Mouse (Mus musculus) brain, embryonic 18.5 days (tissue): Measurements from ENCODE around the gene Ptpn6.
"Not testable (repeated sequence)": the region's sequence is repeated elsewhere in the genome, so short reads cannot be mapped to it uniquely, and the experiment has no call there.

Experiments
- DNase-seq: peaks from one replicate; pipeline ENCODE4 v3.0.0-alpha.2; 2012; ENCODE audit warnings: low read depth, low spot score

Gene Ptpn6

DNA sequence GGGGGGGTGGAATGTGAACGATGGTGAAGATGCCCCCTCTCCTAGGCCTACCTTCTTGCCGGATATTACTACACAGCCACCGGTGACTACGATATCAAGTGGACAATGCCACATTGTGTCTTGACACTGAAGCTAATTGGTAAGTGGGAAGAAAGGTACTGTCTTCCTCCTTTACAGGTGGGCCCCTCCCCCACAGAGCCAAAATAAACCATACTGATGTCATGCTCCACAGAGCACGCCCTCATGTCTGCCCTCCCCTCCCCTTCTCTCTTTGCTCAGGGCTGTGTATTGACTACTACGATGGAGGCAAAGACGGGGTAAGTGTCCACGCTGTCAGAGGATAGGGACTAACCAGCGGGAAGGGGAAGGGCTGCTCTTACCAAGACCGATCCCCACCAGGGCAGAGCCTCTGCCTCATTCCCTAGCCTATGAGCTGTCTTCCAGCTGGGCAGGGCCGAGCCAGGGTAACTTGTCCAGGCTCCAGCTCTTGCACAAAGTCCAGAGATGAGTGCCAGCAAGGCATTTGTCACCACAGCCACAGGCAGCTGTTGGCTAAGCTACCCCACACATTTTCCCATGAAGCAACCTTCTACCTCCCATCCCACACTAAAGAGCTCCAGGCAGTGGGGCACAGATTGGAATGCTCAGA is 38.4 kb downstream of the Ptpn6 start:
- DNase-seq: no peak

DNA sequence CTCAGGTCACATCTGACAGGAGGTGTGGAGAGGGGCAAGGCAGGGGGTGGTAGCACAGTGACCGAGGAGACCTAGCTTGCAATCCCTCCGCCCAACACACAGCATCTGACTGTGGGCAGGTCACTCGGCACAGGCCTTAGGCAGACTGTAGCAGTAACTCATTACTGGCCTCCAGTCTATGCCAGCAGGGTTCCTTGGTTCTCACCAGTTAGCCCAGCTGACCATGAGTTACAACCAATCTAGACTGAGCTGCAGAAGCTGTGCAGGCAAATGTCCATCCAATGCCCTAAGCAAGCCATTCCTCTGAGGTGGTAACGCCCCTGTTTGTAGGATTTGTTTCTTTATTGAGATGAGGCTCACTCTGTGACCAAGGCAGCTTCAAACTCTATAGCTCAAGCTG is 39.1 kb downstream of the Ptpn6 start:
- no peak for DNase-seq

DNA sequence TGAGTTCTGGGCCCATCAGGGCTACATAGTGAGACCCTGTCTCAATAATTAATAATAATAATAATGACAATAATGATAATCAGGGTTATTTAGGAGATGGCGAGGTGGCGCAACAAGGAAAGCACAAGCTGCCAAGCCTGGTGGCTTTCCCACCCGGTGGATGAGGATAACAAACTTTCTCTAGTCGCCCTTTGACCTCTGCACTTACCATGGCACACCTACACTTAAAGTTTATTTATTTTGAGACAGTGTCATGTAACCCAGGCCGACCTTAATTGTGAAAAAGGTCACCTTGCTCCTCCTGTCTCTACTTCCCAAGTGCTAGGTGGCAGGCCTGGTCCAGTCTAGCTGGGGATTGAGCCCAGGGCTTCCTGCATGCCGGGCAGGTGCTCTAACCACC is 39.8 kb downstream of the Ptpn6 start:
- DNase-seq: no peak

DNA sequence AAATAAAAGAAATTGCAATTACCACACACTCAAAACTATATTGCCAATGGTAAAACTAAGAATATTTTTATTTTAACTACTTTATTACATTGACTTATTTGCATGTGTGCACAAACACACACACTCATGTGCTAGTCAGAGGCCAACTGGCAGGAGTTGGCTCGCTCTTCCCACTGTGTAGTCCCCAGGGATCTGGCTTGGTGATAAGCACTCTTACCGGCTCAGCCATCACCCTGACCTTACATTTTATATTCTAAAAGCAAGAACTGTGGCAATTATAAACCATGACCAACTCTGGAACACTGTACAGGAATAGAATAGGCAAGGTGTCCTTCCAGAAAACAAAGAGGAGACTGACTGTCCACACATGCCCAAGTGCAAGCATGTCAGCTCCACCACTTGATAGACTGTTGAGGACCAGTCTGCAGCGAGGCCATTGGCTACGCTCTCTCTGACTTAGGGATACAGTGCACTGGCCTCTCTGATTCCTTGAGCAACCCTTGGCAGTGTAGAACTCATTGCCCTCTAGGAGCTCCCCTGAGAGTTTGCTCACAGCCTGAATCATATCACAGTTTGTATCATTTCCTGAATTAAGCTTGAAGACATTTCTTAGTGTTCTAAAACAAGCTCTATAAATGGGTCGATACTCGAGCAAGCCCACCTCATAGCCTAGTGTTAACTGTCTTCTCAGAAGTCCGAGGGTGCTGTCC is 41.9 kb downstream of the Ptpn6 start:
- no peak for DNase-seq

DNA sequence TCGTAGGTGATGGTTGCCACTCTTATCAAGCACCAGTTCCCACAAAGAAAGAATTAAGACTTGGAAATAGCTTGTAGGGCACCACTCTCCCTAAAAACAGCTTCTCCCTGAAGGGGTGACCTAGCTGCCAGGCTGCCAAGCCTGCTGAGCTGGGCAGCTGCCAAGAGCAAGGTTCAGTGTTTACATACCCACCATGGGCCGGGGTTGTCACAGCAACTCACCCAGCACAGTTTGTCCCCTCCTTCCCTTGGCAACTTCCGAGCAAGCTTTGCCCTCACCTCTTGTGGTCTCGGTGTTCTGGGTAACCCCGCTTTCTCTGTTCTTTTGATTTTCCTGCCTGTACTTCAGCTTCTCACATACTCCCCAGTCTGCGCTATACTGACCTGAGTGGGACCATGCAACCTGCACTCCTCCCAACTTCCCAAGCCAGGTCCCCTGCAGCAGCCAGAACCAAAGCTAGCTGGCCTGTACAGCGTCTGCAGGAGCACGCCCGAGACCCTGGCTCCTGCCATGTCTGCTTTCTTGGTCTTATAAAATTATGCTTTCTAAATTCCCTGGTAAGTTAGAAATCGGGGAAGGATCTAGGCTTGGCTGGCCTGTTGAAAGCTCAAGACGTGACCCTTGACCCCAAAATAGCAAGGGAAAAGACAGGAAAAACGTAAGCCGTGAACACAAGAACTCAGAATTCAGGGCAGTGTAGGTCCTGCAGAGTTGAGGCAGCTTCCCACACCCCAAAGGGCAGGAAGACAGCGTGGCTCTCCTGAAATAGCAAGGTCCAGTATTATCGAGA is 44.2 kb downstream of the Ptpn6 start:
- no peak for DNase-seq

DNA sequence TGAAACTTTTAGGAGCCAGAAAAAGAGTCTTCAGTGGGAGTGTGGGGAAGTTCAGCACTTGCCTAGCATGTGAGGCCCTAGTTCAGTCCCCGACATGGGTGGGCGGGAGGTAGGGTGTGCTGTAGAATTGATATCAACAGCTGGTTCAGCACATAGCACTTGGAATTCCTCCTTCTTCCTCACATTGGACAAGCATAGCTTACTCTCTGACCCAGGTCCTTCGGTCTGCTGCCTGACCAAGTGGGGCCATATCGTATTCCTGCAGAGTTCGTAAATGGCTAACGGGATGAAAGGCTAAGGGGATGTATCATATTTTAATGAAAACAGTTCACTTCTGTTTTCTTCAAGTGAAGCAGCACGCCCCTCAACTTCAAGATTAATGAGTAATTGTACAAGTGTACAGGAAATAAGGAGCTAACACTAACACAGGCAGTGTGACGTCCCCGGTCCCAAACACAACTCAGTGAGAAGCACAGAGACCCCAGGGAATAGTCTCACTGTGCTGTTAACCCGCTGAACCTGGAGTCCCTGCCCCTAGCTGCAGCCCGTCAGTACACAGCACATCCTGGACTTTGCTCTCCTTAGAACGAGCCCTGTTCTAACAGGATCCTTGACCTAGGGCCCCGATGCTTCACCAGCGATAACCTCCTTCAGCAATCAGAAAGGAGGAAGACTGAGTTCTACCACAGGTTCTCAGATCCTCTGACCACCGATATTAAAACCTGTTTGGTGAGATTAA is 45.1 kb downstream of the Ptpn6 start:
- no peak for DNase-seq

DNA sequence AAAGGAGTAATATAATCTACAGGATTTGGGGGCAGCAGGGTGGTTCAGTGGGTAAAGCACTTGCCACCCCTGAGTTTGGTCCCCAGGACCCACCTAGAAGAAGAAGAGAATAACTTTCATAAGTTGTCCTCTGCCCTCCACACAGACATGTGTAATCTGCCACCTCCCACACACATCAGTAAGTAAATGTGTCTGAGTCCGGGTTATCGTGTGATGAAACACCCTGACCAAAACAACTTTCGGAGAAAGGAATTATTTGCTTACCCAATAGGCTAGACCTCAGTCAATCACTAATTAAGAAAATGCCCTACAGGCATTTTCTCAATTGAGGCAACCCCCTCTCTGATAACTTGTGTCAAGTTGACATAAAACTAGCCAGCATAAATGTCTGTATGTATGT is 48.0 kb downstream of the Ptpn6 start:
- DNase-seq: no peak

DNA sequence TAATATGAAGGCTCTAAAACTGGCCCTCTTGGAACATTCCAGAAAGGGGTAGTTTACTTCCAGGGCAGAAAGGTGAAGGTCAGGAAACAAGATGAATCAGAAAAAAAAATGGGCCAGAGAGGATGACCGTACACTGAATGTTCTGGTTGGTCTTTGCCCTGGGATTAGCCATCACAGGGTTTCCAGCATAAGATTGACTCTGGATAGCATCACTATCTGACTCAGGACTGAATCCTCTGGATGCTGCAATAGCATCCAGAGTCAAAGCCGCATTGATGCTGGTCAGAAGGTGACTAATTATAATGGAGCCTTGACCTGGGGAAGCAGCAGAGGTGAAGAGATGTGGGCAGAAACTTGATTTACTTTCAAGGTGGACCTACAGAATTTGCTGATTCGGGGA is 49.5 kb downstream of the Ptpn6 start:
- DNase-seq: no peak

DNA sequence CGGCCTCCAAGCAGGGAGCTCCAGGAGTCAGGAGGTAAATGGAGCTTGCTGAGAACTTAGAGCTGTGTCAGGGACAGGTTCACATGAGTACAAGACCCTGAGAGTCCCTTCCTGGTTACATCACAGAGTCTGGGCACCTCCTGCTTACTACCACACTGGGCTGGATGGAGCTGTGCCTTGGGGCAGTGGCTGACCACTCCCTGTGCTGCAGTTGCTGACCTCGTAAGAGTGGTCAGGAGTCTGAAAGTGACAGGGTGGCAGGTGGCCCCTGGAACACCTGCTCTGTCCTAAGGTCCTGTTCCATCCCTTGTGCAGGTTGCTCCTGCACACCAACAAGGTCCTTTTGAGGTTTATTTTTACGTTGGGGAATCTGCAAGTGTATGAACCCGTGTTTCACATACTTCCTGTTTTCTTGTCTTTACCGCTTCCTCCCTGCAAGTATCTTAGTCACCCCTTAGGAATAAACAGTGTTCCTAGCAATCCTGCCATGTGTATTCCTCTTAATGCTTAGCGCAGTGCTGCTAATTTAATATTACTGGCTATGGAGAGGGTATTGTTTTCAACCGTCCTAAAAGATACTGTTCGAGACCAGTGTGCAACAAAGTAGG is 50.3 kb downstream of the Ptpn6 start:
- no peak for DNase-seq

DNA sequence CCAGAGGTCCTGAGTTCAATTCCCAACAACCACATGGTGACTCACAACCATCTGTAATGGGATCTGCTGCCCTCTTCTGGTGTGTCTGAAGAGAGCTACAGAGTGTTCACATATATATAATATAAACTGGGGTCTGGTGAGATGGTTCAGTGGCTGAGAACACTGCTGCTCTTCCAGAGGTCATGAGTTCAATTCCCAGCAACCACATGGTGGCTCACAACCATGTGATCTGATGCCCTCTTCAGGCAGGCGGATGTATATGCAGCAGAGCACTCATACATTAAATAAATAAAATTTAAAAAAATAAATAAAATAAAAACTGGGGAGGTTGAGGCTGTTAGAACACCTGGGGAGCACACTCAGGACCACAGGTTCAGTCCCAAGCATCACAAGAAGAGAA is 51.9 kb downstream of the Ptpn6 start:
- DNase-seq: not testable (repeated sequence)

DNA sequence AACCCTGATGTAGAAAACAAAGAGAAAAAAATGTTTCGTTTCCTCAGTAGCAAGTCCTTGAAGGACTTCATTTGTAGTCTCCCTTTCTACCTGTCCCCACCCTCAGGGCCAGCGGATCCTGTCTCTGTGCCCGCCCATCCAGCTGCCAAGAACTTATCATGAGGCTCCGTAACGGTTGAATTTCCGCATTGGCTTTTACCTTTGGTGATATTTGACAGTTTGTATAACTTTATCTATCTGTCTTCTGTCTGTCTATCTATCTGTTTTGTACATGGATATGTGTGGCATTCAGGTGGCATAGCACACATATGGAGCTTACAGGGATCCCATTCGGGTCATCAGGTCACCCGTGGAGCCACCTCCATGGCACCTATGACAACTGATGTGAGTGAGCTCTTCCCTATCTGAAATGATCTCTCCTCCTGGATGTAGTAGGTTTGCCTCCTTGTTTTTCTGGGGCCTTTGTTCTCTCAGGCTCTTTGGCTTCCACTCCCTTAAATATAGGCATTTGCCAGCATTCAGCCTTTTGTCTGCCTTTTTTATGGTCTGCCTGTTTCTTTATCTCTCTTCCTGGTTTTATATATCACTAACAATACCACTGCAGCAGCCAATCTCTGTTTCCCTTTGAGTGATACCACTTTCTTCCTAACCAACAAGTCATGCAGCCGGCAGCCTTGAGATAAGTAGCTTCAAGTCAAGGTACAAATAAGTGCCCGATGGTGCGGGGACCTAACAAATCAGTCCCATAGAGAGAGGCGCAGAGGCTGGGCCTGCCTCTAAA is 52.7 kb downstream of the Ptpn6 start:
- no peak for DNase-seq

DNA sequence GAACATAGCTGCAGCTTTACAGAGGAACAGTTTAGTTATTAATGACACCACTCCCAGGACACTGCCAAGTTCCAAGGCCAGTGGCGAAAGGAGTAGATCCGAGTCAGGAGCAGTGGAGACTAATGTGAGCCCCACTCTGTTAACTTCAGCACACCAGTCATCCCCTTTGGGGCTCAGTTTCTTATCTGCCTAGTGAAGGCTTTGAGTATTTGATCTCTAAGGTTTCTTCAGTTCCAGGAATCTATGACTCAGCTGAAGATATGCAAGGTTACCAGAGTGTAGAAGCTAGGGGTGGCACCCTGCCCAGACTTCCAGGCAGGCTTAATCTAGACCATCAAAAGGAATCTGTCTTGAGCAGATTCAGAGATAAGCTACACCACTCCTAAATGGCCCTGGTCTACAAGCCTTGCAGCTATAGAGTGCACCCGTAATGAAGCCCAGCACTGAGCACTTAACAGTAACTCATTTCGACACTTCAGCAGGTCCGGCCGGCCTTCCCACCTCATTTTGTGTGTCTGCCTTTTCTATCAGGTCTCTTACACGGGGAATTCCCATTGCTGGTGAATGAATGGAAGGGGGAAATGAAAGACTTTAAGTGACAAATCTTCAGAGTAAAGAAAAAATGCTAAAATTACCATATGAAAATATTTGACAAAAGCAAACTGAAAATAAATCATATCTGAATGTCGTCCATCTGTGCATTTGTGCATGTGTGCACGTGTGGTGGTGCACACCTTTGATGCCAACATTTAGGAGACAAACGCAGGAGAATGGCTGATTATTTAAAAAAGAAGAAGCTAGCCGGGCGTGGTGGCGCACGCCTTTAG is 54.7 kb downstream of the Ptpn6 start:
- no peak for DNase-seq

DNA sequence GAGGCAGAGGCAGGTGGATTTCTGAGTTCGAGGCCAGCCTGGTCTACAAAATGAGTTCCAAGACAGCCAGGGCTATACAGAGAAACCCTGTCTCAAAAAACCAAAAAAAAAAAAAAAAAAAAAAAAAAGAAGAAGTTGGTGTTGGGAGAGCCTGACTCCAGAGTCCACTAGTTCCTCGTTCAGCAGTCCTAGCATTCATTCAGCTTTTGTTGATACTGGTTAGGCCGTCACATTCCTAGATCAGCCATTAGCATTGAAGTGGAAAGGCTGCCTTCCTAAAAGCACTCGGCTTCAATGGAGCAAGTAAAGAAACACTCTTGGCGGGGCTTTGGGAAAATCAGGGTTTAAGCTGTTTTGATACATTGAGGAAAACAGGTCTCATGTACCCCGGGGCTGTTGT is 56.2 kb downstream of the Ptpn6 start:
- DNase-seq: not testable (repeated sequence)

DNA sequence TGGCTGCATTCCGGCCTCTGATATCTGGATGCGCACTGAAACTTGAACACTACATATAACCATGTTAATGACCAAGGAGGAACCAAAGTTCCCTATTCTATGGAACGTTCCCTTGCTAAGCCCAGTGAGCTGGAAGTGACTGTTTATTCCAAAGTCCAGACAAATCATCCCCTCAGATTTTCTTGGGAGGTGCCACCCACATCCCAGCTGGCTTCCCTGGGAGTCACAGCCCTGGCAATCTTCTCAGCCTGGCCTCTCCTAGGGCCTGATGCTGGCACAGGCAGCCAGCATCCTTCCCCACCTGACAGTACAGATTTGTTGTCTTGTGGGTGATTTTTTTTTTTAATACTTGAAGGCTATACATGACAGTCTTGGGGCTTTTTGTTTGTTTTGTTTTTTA is 59.0 kb downstream of the Ptpn6 start:
- DNase-seq: no peak

DNA sequence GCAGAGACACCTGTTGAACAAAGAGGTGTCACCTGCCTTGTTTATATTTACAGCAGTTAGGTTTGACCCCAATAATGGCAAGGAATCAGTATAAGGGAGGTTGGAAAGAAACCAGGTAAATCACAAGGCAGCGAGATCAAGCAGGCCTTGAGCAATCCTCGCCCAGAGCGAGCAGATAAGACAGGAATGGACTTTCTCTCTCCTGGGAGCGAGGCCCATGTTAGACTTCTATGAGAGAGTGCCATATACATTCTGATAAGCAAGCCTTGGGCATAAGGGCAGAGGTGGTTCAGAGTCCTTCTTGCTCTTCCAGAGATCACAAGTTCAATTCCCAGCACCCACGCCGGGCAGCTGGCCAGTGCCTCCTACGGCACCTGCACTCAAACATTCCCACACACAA is 59.7 kb downstream of the Ptpn6 start:
- no peak for DNase-seq

DNA sequence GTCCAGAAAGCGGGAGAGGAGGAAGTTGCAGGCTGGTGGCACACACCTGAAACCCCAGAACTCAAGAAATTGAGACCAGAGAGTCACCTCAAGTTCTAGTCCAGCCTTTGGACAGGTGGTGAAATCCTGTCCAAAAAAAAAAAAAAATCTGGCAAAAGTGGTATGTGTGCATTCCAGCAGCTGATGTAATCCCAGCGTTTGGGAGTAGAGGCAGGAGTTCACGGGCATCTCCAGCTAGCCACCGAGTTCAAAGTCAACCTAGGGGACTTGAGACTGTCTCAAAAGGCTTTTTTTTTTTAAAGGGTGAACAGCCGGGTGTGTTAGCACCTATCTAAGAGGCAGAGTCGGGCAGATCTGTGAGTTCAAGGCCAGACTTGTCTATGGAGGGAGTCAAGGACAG is 62.3 kb downstream of the Ptpn6 start:
- DNase-seq: no peak

DNA sequence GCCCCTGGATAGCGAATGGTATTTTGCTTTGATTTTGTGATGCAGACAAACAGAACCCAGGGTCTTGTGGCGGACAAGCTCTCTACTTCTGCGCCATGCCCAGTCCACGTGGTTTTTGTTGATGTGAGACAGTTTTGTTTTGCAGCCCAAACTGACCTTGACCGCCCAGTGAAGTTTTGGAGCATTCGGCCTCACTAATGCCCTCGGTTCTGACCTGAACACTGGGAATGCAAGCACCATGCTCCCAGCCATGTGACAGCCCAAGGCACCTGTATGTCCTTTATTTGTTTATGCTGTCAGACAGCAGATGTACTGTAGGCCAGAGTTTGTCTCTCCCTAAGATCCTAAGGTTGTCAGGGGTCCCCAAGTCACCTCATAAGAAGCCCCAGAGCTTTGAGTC is 63.9 kb downstream of the Ptpn6 start:
- no peak for DNase-seq

DNA sequence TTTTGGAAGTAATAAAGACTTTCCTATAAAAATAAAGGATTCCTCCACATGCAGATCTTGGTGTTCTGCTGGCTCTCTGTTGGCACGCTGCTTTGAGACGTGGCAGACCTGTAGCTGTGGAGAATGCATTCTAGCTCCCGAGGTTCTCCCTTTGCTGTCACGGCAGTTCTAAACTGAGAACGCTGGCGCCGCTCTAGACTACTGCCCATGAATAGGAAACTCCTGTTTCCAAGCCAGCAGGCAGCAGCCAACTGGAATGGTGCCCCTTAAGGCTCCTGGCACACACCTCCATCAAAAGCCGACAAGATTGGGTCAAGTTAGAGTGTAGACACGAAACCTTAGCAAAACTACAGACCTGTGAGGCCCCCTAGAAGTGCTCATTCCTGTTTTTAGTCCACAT is 64.9 kb downstream of the Ptpn6 start:
- no peak for DNase-seq

DNA sequence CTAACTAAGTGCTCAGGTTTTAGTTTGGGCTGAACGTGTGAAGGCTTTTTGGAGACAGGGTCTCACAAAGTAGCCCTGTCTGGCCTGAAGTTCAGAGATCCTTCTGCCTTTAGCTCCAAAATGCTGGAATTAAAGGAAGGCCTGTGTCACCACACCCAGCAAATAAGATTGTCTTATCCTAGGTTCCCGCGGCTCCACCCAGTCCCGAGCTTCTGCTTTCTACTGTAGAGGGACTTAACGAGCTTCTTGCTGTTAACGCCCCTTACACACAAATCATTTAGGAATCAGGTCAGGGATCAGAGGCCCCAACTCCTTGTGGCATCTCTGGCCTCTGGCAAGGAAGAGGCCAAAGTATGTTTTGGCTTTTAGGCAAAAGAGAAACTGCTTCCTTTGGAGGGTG is 66.4 kb downstream of the Ptpn6 start:
- DNase-seq: no peak
